Comparison of ENCODE assay signal across 28 mouse cellular contexts in the genomic region with DNA sequence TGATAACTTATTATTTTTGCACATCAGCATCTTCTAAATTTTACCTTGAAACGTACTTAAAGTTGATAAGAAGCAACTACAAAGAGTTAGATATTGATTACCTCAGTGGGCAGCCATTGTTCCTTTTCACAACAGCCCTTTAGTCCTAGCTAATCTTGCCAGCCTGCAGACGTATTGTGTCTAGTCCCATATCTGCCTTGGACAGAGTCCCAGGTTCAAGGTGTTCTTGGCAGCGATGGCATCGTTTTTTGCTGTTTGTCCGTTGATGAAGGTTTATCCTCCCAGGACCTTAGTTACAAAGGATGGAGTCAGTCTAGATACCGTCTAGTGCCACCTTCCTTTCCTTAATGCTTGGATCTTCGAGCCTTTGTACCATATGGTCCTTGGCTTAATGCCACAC.
"Had no signal": no experiment of that assay in that cellular context is flagged by ENCODE, and none has a peak within 500 bp of the region (broad histone marks: within the 10 kb centered on the region; RNA-seq: fewer than 3 reads in every experiment).

No protein-coding gene starts in this region.

- H3K27me3 ChIP-seq: embryonic facial prominence, embryonic 12.5 days; embryonic facial prominence, embryonic 15.5 days; forebrain, embryonic 12.5 days; forebrain, embryonic 13.5 days; forebrain, embryonic 15.5 days had no signal

- H3K9me3 ChIP-seq: embryonic facial prominence, embryonic 10.5 days; embryonic facial prominence, embryonic 12.5 days; embryonic facial prominence, embryonic 13.5 days; embryonic facial prominence, embryonic 15.5 days; forebrain, embryonic 13.5 days; forebrain, embryonic 15.5 days had no signal

- H3K9ac ChIP-seq: embryonic facial prominence, embryonic 12.5 days; embryonic facial prominence, embryonic 13.5 days; embryonic facial prominence, embryonic 15.5 days; forebrain, embryonic 12.5 days; forebrain, embryonic 13.5 days; forebrain, embryonic 15.5 days; forebrain, postnatal 0 days had no signal

- DNase-seq: cerebellum, adult 8-10 months; cerebellum, adult 9-10 months; cerebellum, adult 9-11 months; cerebellum, postnatal 10 days; cerebellum, postnatal 14 days; cerebellum, postnatal 25 days; cerebellum, postnatal 36 days; embryo, embryonic 11 days; forebrain, postnatal 0 days; gastrocnemius, adult 2 months; gastrocnemius, postnatal 10 days; gastrocnemius, postnatal 14 days; gastrocnemius, postnatal 25 days; gastrocnemius, postnatal 36 days; heart, adult 11 months; heart, adult 18-20 months; heart, adult 2 months had no signal

- H3K36me3 ChIP-seq: embryonic facial prominence, embryonic 10.5 days; embryonic facial prominence, embryonic 12.5 days; embryonic facial prominence, embryonic 13.5 days; embryonic facial prominence, embryonic 15.5 days; forebrain, embryonic 12.5 days; forebrain, embryonic 15.5 days had no signal

- H3K4me2 ChIP-seq: embryonic facial prominence, embryonic 12.5 days; embryonic facial prominence, embryonic 13.5 days; embryonic facial prominence, embryonic 15.5 days; forebrain, embryonic 12.5 days; forebrain, embryonic 13.5 days; forebrain, embryonic 15.5 days had no signal

- H3K4me3 ChIP-seq: embryonic facial prominence, embryonic 10.5 days; embryonic facial prominence, embryonic 12.5 days; embryonic facial prominence, embryonic 13.5 days; embryonic facial prominence, embryonic 15.5 days; erythroblast, embryonic 14.5 days; forebrain, embryonic 10.5 days; forebrain, embryonic 12.5 days; forebrain, embryonic 13.5 days; forebrain, embryonic 15.5 days; gastrocnemius, adult 2 months; heart, adult 2 months had no signal

- H3K27ac ChIP-seq: embryonic facial prominence, embryonic 10.5 days; embryonic facial prominence, embryonic 12.5 days; embryonic facial prominence, embryonic 13.5 days; embryonic facial prominence, embryonic 15.5 days; forebrain, embryonic 10.5 days; forebrain, embryonic 12.5 days; forebrain, embryonic 13.5 days; forebrain, embryonic 15.5 days; gastrocnemius, adult 2 months; heart, adult 2 months had no signal

- H3K4me1 ChIP-seq: embryonic facial prominence, embryonic 12.5 days; embryonic facial prominence, embryonic 15.5 days; forebrain, embryonic 12.5 days; forebrain, embryonic 13.5 days; forebrain, embryonic 15.5 days had no signal

- ATAC-seq: forebrain, embryonic 13.5 days; forebrain, embryonic 14.5 days; forebrain, embryonic 15.5 days; forebrain, embryonic 16.5 days; forebrain, postnatal 0 days had no signal
